13 mouse cellular contexts compared by ENCODE assay signal in the genomic region with DNA sequence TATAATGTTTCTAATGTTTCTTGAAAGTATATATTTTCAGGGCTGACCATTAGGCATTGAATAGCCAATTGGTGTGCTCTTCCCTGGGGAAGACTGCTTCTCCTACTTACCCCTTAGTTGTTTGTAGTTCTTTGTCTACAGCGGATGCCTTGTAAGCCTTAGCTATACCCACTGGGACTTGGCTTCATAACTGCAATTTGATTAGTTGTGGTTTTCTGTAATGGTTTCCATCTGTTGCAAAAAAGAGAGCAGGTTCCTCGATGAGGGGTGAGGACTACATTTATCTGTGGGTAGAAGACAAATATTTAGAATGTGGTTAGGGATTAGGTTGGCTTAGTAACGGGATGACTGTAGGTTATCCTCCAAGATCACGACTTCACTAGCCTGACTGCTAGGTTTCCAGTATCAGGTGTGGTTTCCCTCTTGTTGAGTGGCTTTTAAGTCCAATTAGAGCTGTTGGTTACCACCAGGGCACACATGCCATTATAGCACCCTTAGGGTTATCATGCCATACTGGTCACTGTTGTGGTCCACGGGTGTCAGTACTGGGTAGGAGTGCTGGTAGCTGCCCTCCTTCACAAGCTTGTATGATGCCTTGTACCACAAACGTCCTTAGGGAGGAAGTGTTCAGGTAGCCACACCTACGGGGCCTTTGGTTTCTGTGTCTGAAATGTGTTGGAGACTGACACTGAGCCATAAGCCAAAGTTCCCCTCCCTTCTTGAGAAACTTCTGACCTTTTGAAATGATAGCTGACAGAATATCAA.
DNase-seq lines count a peak whose midpoint lies in the region; ATAC-seq and TF ChIP-seq lines count a peak whose summit lies in the region.
"Had no signal": no experiment of that assay in that cellular context is flagged by ENCODE, and none has a peak within 500 bp of the region (broad histone marks: within the 10 kb centered on the region; RNA-seq: fewer than 3 reads in every experiment).

No protein-coding gene starts in this region.

- H3K9ac ChIP-seq in forebrain, embryonic 11.5 days (ENCODE audit: low read length) = no peak overlapping the region
- H3K9ac ChIP-seq in forebrain, embryonic 14.5 days (ENCODE audit: low read length) = no peak overlapping the region
- no peak overlapping the region for H3K9ac ChIP-seq in hindbrain, embryonic 14.5 days
- H3K9ac ChIP-seq: liver, embryonic 15.5 days; stomach, embryonic 15.5 days had no signal

- 89% methylated on average over 7 of the region's 7 CpGs for WGBS in forebrain, embryonic 11.5 days
- WGBS in forebrain, embryonic 14.5 days = 90% methylated on average over 7 of the region's 7 CpGs
- WGBS in spleen, adult 2 months = 36% methylated on average over 7 of the region's 7 CpGs
- WGBS in hindbrain, embryonic 14.5 days = 88% methylated on average over 7 of the region's 7 CpGs

- H3K9me3 ChIP-seq in forebrain, embryonic 11.5 days (ENCODE audit: control insufficient read depth, low read length) = peaks cover 13% of the 10 kb centered on the region
- peaks cover 4% of the 10 kb centered on the region; the same call in 1 of the 2 replicates for H3K9me3 ChIP-seq in forebrain, embryonic 14.5 days (replicated peaks; ENCODE audit: control insufficient read depth, low read length)
- H3K9me3 ChIP-seq in hindbrain, embryonic 14.5 days (ENCODE audit: control insufficient read depth, low read length) = peaks cover 27% of the 10 kb centered on the region
- H3K9me3 ChIP-seq: stomach, embryonic 15.5 days had no signal

- H3K36me3 ChIP-seq in forebrain, embryonic 11.5 days (ENCODE audit: control insufficient read depth, insufficient read depth, low read length) = no peaks in the 10 kb centered on the region
- no peaks in the 10 kb centered on the region for H3K36me3 ChIP-seq in forebrain, embryonic 14.5 days (ENCODE audit: control insufficient read depth, insufficient read depth, low read length)
- peaks cover 4% of the 10 kb centered on the region; the same call in 1 of the 2 replicates for H3K36me3 ChIP-seq in spleen, adult 2 months (ENCODE audit: control insufficient read depth, insufficient read depth, low read length)
- H3K36me3 ChIP-seq in hindbrain, embryonic 14.5 days (replicated peaks; ENCODE audit: control insufficient read depth, insufficient read depth) = no peaks in the 10 kb centered on the region
- H3K36me3 ChIP-seq: forebrain, embryonic 10.5 days; liver, embryonic 15.5 days; stomach, embryonic 15.5 days had no signal

- peaks cover 17% of the 10 kb centered on the region; the same call in 1 of the 2 replicates for H3K4me1 ChIP-seq in forebrain, embryonic 11.5 days (replicated peaks; ENCODE audit: control insufficient read depth, insufficient read depth, low read length)
- H3K4me1 ChIP-seq in forebrain, embryonic 14.5 days (ENCODE audit: control insufficient read depth, insufficient read depth, low read length) = peaks cover 17% of the 10 kb centered on the region
- peaks cover 21% of the 10 kb centered on the region for H3K4me1 ChIP-seq in spleen, adult 2 months (ENCODE audit: control insufficient read depth, insufficient read depth, insufficient read length)
- H3K4me1 ChIP-seq in hindbrain, embryonic 14.5 days (replicated peaks; ENCODE audit: control insufficient read depth, insufficient read depth, low read length) = peaks cover 21% of the 10 kb centered on the region
- H3K4me1 ChIP-seq: liver, embryonic 15.5 days had no signal

- peaks cover 2% of the 10 kb centered on the region for H3K27me3 ChIP-seq in forebrain, embryonic 11.5 days (ENCODE audit: control insufficient read depth, insufficient read depth, low read length)
- H3K27me3 ChIP-seq in forebrain, embryonic 14.5 days (replicated peaks; ENCODE audit: control insufficient read depth, insufficient read depth, low read length) = no peaks in the 10 kb centered on the region
- no peaks in the 10 kb centered on the region for H3K27me3 ChIP-seq in spleen, adult 2 months (ENCODE audit: control insufficient read depth, insufficient read depth, low read length)
- H3K27me3 ChIP-seq in hindbrain, embryonic 14.5 days (ENCODE audit: control insufficient read depth, insufficient read depth, low read length) = no peaks in the 10 kb centered on the region
- H3K27me3 ChIP-seq: liver, embryonic 15.5 days; Patski; stomach, embryonic 15.5 days had no signal

- DNase-seq in forebrain, embryonic 11.5 days (ENCODE audit: low spot score) = peak; percentile 17
- DNase-seq in forebrain, embryonic 14.5 days (ENCODE audit: low spot score) = no peak
- DNase-seq in spleen, adult 2 months (ENCODE audit: low read depth in 1 of 2, low spot score in 2 of 2) = peak in 1 of 2 experiments; percentile 39
- no peak for DNase-seq in spleen, adult 12 weeks (ENCODE audit: low spot score)
- DNase-seq in induced T-regulatory cell, adult 2 months (ENCODE audit: low read depth) = peak; percentile 69
- no peak for DNase-seq in ovary, postnatal 10 days (ENCODE audit: low spot score)
- DNase-seq in hindbrain, embryonic 14.5 days (ENCODE audit: low spot score) = no peak
- no peak for DNase-seq in right cerebral cortex, postnatal 4 days

- H3K27ac ChIP-seq in forebrain, embryonic 11.5 days (ENCODE audit: low read depth, low read length) = no peak overlapping the region
- H3K27ac ChIP-seq in forebrain, embryonic 14.5 days (ENCODE audit: low read depth, low read length) = no peak overlapping the region
- H3K27ac ChIP-seq in spleen, adult 2 months (ENCODE audit: insufficient read depth, low read length) = peak overlapping the region; percentile 93
- no peak overlapping the region for H3K27ac ChIP-seq in hindbrain, embryonic 14.5 days
- H3K27ac ChIP-seq: kidney, postnatal 0 days; liver, embryonic 15.5 days; stomach, embryonic 15.5 days had no signal

- no peak for ATAC-seq in forebrain, embryonic 11.5 days (replicated peaks; ENCODE audit: low FRiP score)
- no peak for ATAC-seq in forebrain, embryonic 14.5 days
- no peak for ATAC-seq in hindbrain, embryonic 14.5 days (ENCODE audit: low FRiP score)
- ATAC-seq: Patski had no signal

- no peak overlapping the region for H3K4me3 ChIP-seq in forebrain, embryonic 11.5 days (ENCODE audit: low read depth, low read length)
- no peak overlapping the region for H3K4me3 ChIP-seq in forebrain, embryonic 14.5 days (ENCODE audit: low read depth, low read length)
- H3K4me3 ChIP-seq in spleen, adult 2 months (ENCODE audit: extremely low read depth, insufficient read depth, insufficient read length) = no peak overlapping the region
- no peak overlapping the region for H3K4me3 ChIP-seq in hindbrain, embryonic 14.5 days (replicated peaks; ENCODE audit: low read length)
- H3K4me3 ChIP-seq: forebrain, embryonic 10.5 days; liver, embryonic 15.5 days; stomach, embryonic 15.5 days had no signal

- no peak overlapping the region for H3K4me2 ChIP-seq in forebrain, embryonic 11.5 days (ENCODE audit: low read depth, low read length, severe bottlenecking)
- no peak overlapping the region for H3K4me2 ChIP-seq in forebrain, embryonic 14.5 days (ENCODE audit: low read length)
- H3K4me2 ChIP-seq in hindbrain, embryonic 14.5 days (replicated peaks) = no peak overlapping the region
- H3K4me2 ChIP-seq: stomach, embryonic 15.5 days had no signal

- no peak; the same call in 1 of the 2 replicates for TF ChIP-seq POLR2A in spleen, adult 2 months (IDR thresholded peaks at IDR 0.05; ENCODE audit: low read depth, low read length)

- TF ChIP-seq CTCF in spleen, adult 2 months (IDR thresholded peaks at IDR 0.05; ENCODE audit: extremely low read depth, insufficient read depth, insufficient read length, insufficient replicate concordance) = no peak

Comparison
In these comparisons a context has a peak if more than half of its experiments do, and no peak if none do; other contexts are left out.
1. DNase-seq: peak in forebrain, embryonic 11.5 days (single experiment) and induced T-regulatory cell, adult 2 months (single experiment); none in forebrain, embryonic 14.5 days (single experiment), spleen, adult 12 weeks (single experiment), ovary, postnatal 10 days (single experiment), hindbrain, embryonic 14.5 days (single experiment) and right cerebral cortex, postnatal 4 days (single experiment).